Comparison of ENCODE assay signal across 8 mouse cellular contexts in the genomic region with DNA sequence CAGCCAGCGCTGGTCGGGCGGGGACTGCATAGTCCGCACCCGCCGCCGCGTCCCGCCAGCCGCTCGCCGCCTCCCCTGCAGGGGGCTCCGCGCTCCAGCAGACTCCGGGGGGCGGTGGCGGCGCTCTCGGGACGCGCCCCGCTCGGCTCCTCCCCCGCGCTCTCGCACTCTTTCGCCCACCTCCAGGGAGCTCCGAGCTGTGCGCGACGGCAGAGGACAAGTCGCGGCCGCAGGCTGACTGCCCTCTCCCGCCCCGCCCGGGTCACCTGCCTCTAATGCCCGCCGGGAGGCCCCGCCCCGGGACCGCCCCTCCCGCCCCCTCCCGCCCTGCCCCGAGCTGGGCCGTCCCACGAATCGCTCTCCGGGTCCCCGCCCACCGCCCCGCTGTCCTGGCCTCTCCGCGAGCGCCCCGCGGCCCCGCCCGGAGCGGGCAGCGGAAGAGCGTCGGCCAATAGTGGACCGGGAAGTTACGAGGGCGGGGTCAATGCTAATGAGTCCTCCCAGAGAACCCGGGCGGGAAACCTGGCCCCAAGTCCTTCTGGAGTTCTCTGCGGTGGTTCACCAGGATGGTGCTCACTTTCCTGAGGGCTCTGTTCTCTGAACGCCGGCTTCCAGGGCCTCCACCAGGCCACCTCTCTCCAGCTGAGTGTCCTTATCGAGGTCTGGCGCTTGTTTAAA. TPM values are rescaled to one million over a fixed set of nuclear protein-coding genes. Genes with fewer than 3 reads are reported as not detected.
DNase-seq lines count a peak whose midpoint lies in the region; ATAC-seq lines count a peak whose summit lies in the region.

Gene Fzd5 (minus strand): TSS at position 250 of the 678 bp plus-strand sequence.

- DNase-seq in brain, embryonic 18.5 days (ENCODE audit: low read depth, low spot score), result peak; percentile 61
- peak; percentile 81 for DNase-seq in naive thymus-derived CD4-positive, alpha-beta T cell, adult 2 months (ENCODE audit: low read depth)
- peak; percentile 91 for DNase-seq in splenic B cell, adult 2 months (ENCODE audit: low read depth, low spot score)

- peak; percentile 77 for ATAC-seq in CD4-positive, CD25-positive, alpha-beta regulatory T cell, adult 4 months
- peak; percentile 95 for ATAC-seq in heart, embryonic 12.5 days (ENCODE audit: insufficient number of reproducible peaks, low FRiP score)
- peak; percentile 96 for ATAC-seq in kidney, embryonic 16.5 days (ENCODE audit: low FRiP score, low TSS enrichment)
- peak; percentile 88 for ATAC-seq in liver, embryonic 12.5 days

- H3K4me3 ChIP-seq in erythroblast, embryonic 14.5 days (replicated peaks), result peak within 1 kb of the TSS; percentile 87
- peak within 1 kb of the TSS; percentile 74 for H3K4me3 ChIP-seq in heart, embryonic 12.5 days
- peak within 1 kb of the TSS; percentile 74 for H3K4me3 ChIP-seq in kidney, embryonic 16.5 days (ENCODE audit: low read length)
- H3K4me3 ChIP-seq in liver, embryonic 12.5 days, result peak within 1 kb of the TSS; percentile 87

- H3K27me3 ChIP-seq in erythroblast, embryonic 14.5 days (ENCODE audit: control insufficient read depth), result peaks cover 9% of the 10 kb centered on the region
- peaks cover 14% of the 10 kb centered on the region for H3K27me3 ChIP-seq in heart, embryonic 12.5 days (replicated peaks)
- H3K27me3 ChIP-seq in kidney, embryonic 16.5 days (ENCODE audit: insufficient read depth, low read length), result peaks cover 21% of the 10 kb centered on the region
- H3K27me3 ChIP-seq in liver, embryonic 12.5 days (replicated peaks), result peaks cover 8% of the 10 kb centered on the region
- no peaks in the 10 kb centered on the region; the same call in 1 of the 2 replicates for H3K27me3 ChIP-seq in splenic B cell, adult 2 months (ENCODE audit: control insufficient read depth, insufficient read depth, low read length, poor library complexity, severe bottlenecking)

- WGBS in heart, embryonic 12.5 days, result under 1% methylated on average over 61 of the region's 73 CpGs
- under 1% methylated on average over 60 of the region's 73 CpGs for WGBS in kidney, embryonic 16.5 days
- 0% methylated on average over 63 of the region's 73 CpGs for WGBS in liver, embryonic 12.5 days (ENCODE audit: insufficient replicate concordance)

- peaks cover 68% of the 10 kb centered on the region for H3K4me1 ChIP-seq in erythroblast, embryonic 14.5 days (ENCODE audit: control insufficient read depth)
- H3K4me1 ChIP-seq in heart, embryonic 12.5 days (replicated peaks), result peaks cover 46% of the 10 kb centered on the region
- H3K4me1 ChIP-seq in kidney, embryonic 16.5 days (ENCODE audit: insufficient read depth, low read length), result peaks cover 44% of the 10 kb centered on the region
- H3K4me1 ChIP-seq in liver, embryonic 12.5 days, result peaks cover 62% of the 10 kb centered on the region

- H3K4me2 ChIP-seq in heart, embryonic 12.5 days, result peak within 1 kb of the TSS; percentile 91
- peak within 1 kb of the TSS; percentile 95 for H3K4me2 ChIP-seq in kidney, embryonic 16.5 days (replicated peaks; ENCODE audit: low read depth, low read length)
- H3K4me2 ChIP-seq in liver, embryonic 12.5 days, result peak within 1 kb of the TSS; percentile 96

- H3K27ac ChIP-seq in heart, embryonic 12.5 days (ENCODE audit: poor library complexity, severe bottlenecking), result peak within 1 kb of the TSS; percentile 61
- peak within 1 kb of the TSS; percentile 81 for H3K27ac ChIP-seq in kidney, embryonic 16.5 days (ENCODE audit: low read length)
- H3K27ac ChIP-seq in liver, embryonic 12.5 days, result peak within 1 kb of the TSS; percentile 84

- H3K36me3 ChIP-seq in erythroblast, embryonic 14.5 days (ENCODE audit: control insufficient read depth), result peaks cover 31% of the 10 kb centered on the region
- H3K36me3 ChIP-seq in heart, embryonic 12.5 days, result no peaks in the 10 kb centered on the region
- H3K36me3 ChIP-seq in kidney, embryonic 16.5 days (ENCODE audit: insufficient read depth, low read length), result no peaks in the 10 kb centered on the region
- peaks cover 23% of the 10 kb centered on the region for H3K36me3 ChIP-seq in liver, embryonic 12.5 days
- H3K36me3 ChIP-seq in splenic B cell, adult 2 months (ENCODE audit: control insufficient read depth, insufficient read depth, low read length, poor library complexity, severe bottlenecking), result no peaks in the 10 kb centered on the region

- H3K9ac ChIP-seq in heart, embryonic 12.5 days, result peak within 1 kb of the TSS; percentile 82
- peak within 1 kb of the TSS; percentile 81 for H3K9ac ChIP-seq in kidney, embryonic 16.5 days (replicated peaks; ENCODE audit: low read length)
- peak within 1 kb of the TSS; percentile 91 for H3K9ac ChIP-seq in liver, embryonic 12.5 days

- no peaks in the 10 kb centered on the region for H3K9me3 ChIP-seq in erythroblast, embryonic 14.5 days (ENCODE audit: control insufficient read depth, low read length)
- no peaks in the 10 kb centered on the region for H3K9me3 ChIP-seq in heart, embryonic 12.5 days (replicated peaks)
- H3K9me3 ChIP-seq in kidney, embryonic 16.5 days (ENCODE audit: low read length), result no peaks in the 10 kb centered on the region
- H3K9me3 ChIP-seq in liver, embryonic 12.5 days (replicated peaks), result no peaks in the 10 kb centered on the region

RNA-seq across cellular contexts. Expression of gene Fzd5, which starts in this region (rescaled TPM):
- under 1 TPM; 0.19 to 0.63 TPM for polyA plus RNA-seq in CD4-positive, CD25-positive, alpha-beta regulatory T cell, adult 4 months (2017; shearing (Covaris generic))
- polyA plus RNA-seq in erythroblast, embryonic 14.5 days (2012), result 1.3 and 2.3 TPM in 2 replicates
- polyA plus RNA-seq in heart, embryonic 12.5 days (2016; fragmentation: Nextera tagmentation; extraction: Ambion mirVana), result 1.7 and 2.0 TPM in 2 replicates
- 2.1 and 2.4 TPM in 2 replicates for polyA plus RNA-seq in kidney, embryonic 16.5 days (2015; fragmentation: Nextera tagmentation; extraction: Ambion mirVana)
- polyA plus RNA-seq in liver, embryonic 12.5 days (2016; fragmentation: Nextera tagmentation; extraction: Ambion mirVana), result 3.6 and 4.1 TPM in 2 replicates

Comparison
In these comparisons a context has a peak if more than half of its experiments do, and no peak if none do; other contexts are left out.
1. Peak in every context shown above with its lines: DNase-seq, ATAC-seq, H3K4me3 ChIP-seq and H3K27ac ChIP-seq.
2. Peak in ATAC-seq in CD4-positive, CD25-positive, alpha-beta regulatory T cell, adult 4 months; RNA of the gene not detected or under 1 TPM.